Mouse (Mus musculus) embryonic facial prominence, embryonic 15.5 days (tissue): ENCODE data around the gene Smim9. TPM values are rescaled to one million over a fixed set of nuclear protein-coding genes. Genes with fewer than 3 reads are reported as not detected.
"Not testable (repeated sequence)": the region's sequence is repeated elsewhere in the genome, so short reads cannot be mapped to it uniquely, and the experiment has no call there.

Experiments used
- ATAC-seq: fragments of 200-750 bp; cut with Nextera tagmentation; 2 replicates; pipeline ENCODE4 v1.8.0; 2017; ENCODE audit warnings: low read depth, moderate TSS enrichment; ENCODE audit not compliant: insufficient number of reproducible peaks, low FRiP score, low TSS enrichment
- H3K27ac ChIP-seq: fragments of 300-500 bp; sonication (generic); replicated peaks from 2 replicates; pipeline ENCODE4 v1.5.1; 2015; ENCODE audit warnings: mild to moderate bottlenecking, inconsistent platforms
- H3K27me3 ChIP-seq: fragments of 300-500 bp; sonication (generic); 2 replicates; pipeline ENCODE4 v1.6.1; 2015; ENCODE audit warnings: inconsistent platforms
- H3K36me3 ChIP-seq: fragments of 300-500 bp; sonication (generic); 2 replicates; pipeline ENCODE4 v1.6.1; 2015; ENCODE audit warnings: mild to moderate bottlenecking, inconsistent platforms
- H3K4me1 ChIP-seq: fragments of 300-500 bp; sonication (generic); 2 replicates; pipeline ENCODE4 v1.6.1; 2015; ENCODE audit warnings: inconsistent platforms
- H3K4me2 ChIP-seq: fragments of 300-500 bp; sonication (generic); replicated peaks from 2 replicates; pipeline ENCODE4 v1.6.1; 2015; ENCODE audit warnings: mild to moderate bottlenecking, inconsistent platforms
- H3K4me3 ChIP-seq: fragments of 300-500 bp; sonication (generic); replicated peaks from 2 replicates; pipeline ENCODE4 v1.5.1; 2015; ENCODE audit warnings: mild to moderate bottlenecking, inconsistent platforms
- H3K9ac ChIP-seq: fragments of 300-500 bp; sonication (generic); 2 replicates; pipeline ENCODE4 v1.6.1; 2015; ENCODE audit warnings: inconsistent platforms
- H3K9me3 ChIP-seq: fragments of 300-500 bp; sonication (generic); replicated peaks from 2 replicates; pipeline ENCODE4 v1.6.1; 2016; ENCODE audit warnings: inconsistent platforms
- WGBS: fragments of 180-500 bp; shearing (Covaris S2); methylation state at CpG from one replicate; pipeline ENCODE4 v1.1.7; 2015; 5-methylcytosine and 5-hydroxymethylcytosine counted together
- polyA plus RNA-seq: library from polyadenylated mRNA; unstranded; fragments of >200 nt; fragmentation: Nextera tagmentation; extraction: Ambion mirVana; gene quantifications from 2 replicates; pipeline ENCODE4 v1.2.1, GENCODE M21; 2015

Smim9 gene
- not detected in 2 replicates for polyA plus RNA-seq

GRCm38 (mm10) chrX:75163670-75164069 lies at the start of gene Smim9:
Gene Smim9, minus strand, starts transcription at chrX:75163770.
- no peak within 1 kb of the TSS for H3K4me3 ChIP-seq
- no peaks in the 10 kb centered on the region for H3K9me3 ChIP-seq
- WGBS, result 42% methylated on average over 1 of the region's 1 CpGs
- no peak for ATAC-seq
- no peak within 1 kb of the TSS for H3K27ac ChIP-seq
- H3K27me3 ChIP-seq, result no peaks in the 10 kb centered on the region
- no peaks in the 10 kb centered on the region for H3K4me1 ChIP-seq
- H3K9ac ChIP-seq, result no peak within 1 kb of the TSS
- no peak within 1 kb of the TSS for H3K4me2 ChIP-seq
- no peaks in the 10 kb centered on the region for H3K36me3 ChIP-seq

GRCm38 (mm10) chrX:75155576-75156243 lies 7.9 kb downstream of the Smim9 start:
- H3K9ac ChIP-seq, result no peak overlapping the region
- H3K9me3 ChIP-seq, result no peaks in the 10 kb centered on the region
- H3K27me3 ChIP-seq, result no peaks in the 10 kb centered on the region
- H3K4me2 ChIP-seq, result peak overlapping the region; percentile 55
- ATAC-seq, result peak; percentile 72
- peak overlapping the region; percentile 44 for H3K4me3 ChIP-seq
- H3K27ac ChIP-seq, result no peak overlapping the region
- H3K4me1 ChIP-seq, result no peaks in the 10 kb centered on the region
- 24% methylated on average over 39 of the region's 49 CpGs for WGBS
- no peaks in the 10 kb centered on the region for H3K36me3 ChIP-seq

- ATAC-seq, result no peak
- Histone ChIP-seq H3K9ac (no peak overlapping the region), H3K4me3 (no peak overlapping the region), H3K27me3 (no peaks in the 10 kb centered on the region), H3K36me3 (no peaks in the 10 kb centered on the region), H3K9me3 (no peaks in the 10 kb centered on the region), H3K27ac (no peak overlapping the region), H3K4me1 (no peaks in the 10 kb centered on the region), H3K4me2 (no peak overlapping the region)
- WGBS, result 76% methylated on average over 1 of the region's 1 CpGs
Measured at GRCm38 (mm10) chrX:75152249-75152648, 11.3 kb downstream of the Smim9 start.

DNA sequence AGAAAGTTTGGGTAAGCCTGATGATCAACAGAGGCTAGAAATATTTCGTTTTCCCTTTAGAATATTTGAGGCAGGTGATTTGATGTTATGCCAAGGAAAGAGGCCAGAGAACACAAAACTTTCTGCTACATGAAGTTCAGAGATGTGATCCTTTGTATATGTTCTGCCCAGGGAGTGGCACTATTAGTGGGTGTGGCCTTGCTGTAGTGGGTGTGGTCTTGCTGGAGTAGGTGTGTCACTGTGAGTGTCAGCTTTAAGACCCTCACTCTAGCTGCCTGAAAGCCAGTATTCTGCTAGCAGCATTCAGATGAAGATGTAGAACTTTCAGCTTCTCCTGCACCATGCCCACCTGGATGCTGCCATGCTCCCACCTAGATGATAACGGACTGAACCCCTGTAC lies 13.3 kb downstream of the Smim9 start:
- H3K36me3 ChIP-seq, result no peaks in the 10 kb centered on the region
- no peaks in the 10 kb centered on the region for H3K27me3 ChIP-seq
- WGBS, result 79% methylated on average over 2 of the region's 2 CpGs
- no peak overlapping the region for H3K4me2 ChIP-seq
- no peak overlapping the region for H3K27ac ChIP-seq
- H3K4me1 ChIP-seq, result no peaks in the 10 kb centered on the region
- no peaks in the 10 kb centered on the region for H3K9me3 ChIP-seq
- H3K4me3 ChIP-seq, result no peak overlapping the region
- ATAC-seq, result no peak
- no peak overlapping the region for H3K9ac ChIP-seq

DNA sequence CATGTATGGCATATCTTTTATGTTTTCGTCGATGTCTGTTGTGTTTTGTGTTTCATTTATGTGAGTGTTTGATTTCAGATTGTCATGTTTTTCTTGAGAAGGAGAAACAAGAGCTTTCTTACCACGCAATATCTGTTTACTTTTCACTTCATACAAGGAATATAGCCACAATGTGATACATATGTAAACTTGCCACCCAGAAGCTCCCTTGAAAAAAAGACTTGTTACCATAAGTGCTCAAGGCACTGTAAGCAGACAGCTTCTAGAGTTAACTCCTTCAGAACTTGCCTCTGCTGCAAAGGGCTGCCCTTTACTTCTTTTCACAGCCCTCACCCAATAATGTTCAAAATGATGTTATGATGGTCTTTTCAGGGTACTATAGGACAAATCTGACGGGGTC lies 15.2 kb downstream of the Smim9 start:
- Histone ChIP-seq H3K36me3 (no peaks in the 10 kb centered on the region), H3K9me3 (no peaks in the 10 kb centered on the region), H3K27ac (no peak overlapping the region), H3K4me1 (no peaks in the 10 kb centered on the region), H3K27me3 (no peaks in the 10 kb centered on the region), H3K4me2 (no peak overlapping the region), H3K9ac (no peak overlapping the region), H3K4me3 (no peak overlapping the region)
- no peak for ATAC-seq
- 61% methylated on average over 4 of the region's 4 CpGs for WGBS

- not testable (repeated sequence) for H3K27ac ChIP-seq, ATAC-seq, H3K4me1 ChIP-seq, H3K27me3 ChIP-seq, H3K36me3 ChIP-seq, H3K9me3 ChIP-seq, H3K9ac ChIP-seq
- peak overlapping the region; percentile 37 for H3K4me3 ChIP-seq
- peak overlapping the region; percentile 59 for H3K4me2 ChIP-seq
- WGBS, result 14% methylated on average over 20 of the region's 42 CpGs
Measured at GRCm38 (mm10) chrX:75143124-75143555, 20.4 kb downstream of the Smim9 start.

- H3K27ac ChIP-seq, result no peak overlapping the region
- H3K4me1 ChIP-seq, result no peaks in the 10 kb centered on the region
- no peaks in the 10 kb centered on the region for H3K9me3 ChIP-seq
- no peak overlapping the region for H3K4me2 ChIP-seq
- 94% methylated on average over 2 of the region's 2 CpGs for WGBS
- no peaks in the 10 kb centered on the region for H3K36me3 ChIP-seq
- no peak overlapping the region for H3K9ac ChIP-seq
- H3K4me3 ChIP-seq, result no peak overlapping the region
- H3K27me3 ChIP-seq, result no peaks in the 10 kb centered on the region
- no peak for ATAC-seq
Measured at GRCm38 (mm10) chrX:75138182-75138581, 25.4 kb downstream of the Smim9 start.

GRCm38 (mm10) chrX:75137729-75138128 lies 25.8 kb downstream of the Smim9 start:
- Histone ChIP-seq H3K4me2 (no peak overlapping the region), H3K4me1 (no peaks in the 10 kb centered on the region), H3K9ac (no peak overlapping the region), H3K27me3 (no peaks in the 10 kb centered on the region), H3K9me3 (no peaks in the 10 kb centered on the region), H3K36me3 (no peaks in the 10 kb centered on the region), H3K27ac (no peak overlapping the region), H3K4me3 (no peak overlapping the region)
- 68% methylated on average over 2 of the region's 2 CpGs for WGBS
- no peak for ATAC-seq

DNA sequence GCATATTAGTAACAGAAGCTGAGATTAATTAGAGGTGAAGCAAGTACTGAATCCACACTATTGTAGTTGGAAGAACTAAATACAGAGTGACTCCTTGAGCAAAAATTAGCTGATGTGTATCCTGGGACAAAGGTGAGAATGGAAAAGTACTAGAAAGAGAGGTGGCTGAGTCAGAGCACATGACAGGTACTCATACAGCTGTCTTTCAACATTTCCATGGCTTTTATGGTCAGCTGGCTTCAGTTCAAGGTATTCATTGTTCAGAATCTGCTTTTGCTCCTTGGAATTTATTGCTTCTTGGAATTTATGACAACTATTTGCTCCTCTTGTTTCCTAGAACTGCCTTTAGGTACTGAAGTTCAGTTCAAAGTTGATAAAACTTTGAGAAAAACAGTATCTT lies 26.6 kb downstream of the Smim9 start:
- no peak overlapping the region for H3K4me3 ChIP-seq
- no peak overlapping the region for H3K4me2 ChIP-seq
- H3K36me3 ChIP-seq, result no peaks in the 10 kb centered on the region
- H3K27me3 ChIP-seq, result no peaks in the 10 kb centered on the region
- no peak overlapping the region for H3K9ac ChIP-seq
- H3K9me3 ChIP-seq, result no peaks in the 10 kb centered on the region
- no peak for ATAC-seq
- H3K27ac ChIP-seq, result no peak overlapping the region
- H3K4me1 ChIP-seq, result no peaks in the 10 kb centered on the region

- Histone ChIP-seq H3K4me2 (peak within 1 kb of the TSS; percentile 45), H3K27ac (peak within 1 kb of the TSS; percentile 71), H3K36me3 (no peaks in the 10 kb centered on the region), H3K27me3 (no peaks in the 10 kb centered on the region), H3K4me3 (peak within 1 kb of the TSS; percentile 53), H3K9me3 (no peaks in the 10 kb centered on the region), H3K9ac (peak within 1 kb of the TSS; percentile 41), H3K4me1 (no peaks in the 10 kb centered on the region)
- WGBS, result 15% methylated on average over 36 of the region's 36 CpGs
- peak; percentile 96 for ATAC-seq
Measured at GRCm38 (mm10) chrX:75130467-75131160, 33.0 kb downstream of the Smim9 start, which contains the start of gene Mpp1. Gene Mpp1, minus strand, starts transcription at chrX:75131016.

DNA sequence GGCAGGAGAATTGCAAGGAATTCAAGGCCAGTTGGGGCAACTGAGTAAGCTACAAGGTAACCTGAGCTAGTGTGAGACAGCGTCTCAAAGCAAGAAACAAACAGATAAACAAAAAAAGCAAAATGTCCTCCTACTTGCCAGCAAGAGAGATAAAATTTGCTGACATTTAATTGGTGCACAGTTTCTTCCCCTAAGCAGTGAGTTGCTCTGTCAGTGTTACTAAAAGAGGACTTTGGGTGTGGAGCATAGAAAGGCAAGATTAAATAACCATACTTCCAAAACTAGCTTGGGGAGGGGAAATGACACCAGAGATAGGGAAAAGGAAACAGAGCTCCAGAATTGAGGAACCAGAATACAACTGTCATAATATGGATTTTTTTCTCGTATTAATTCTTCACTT lies 34.1 kb downstream of the Smim9 start:
- Histone ChIP-seq H3K9me3 (no peaks in the 10 kb centered on the region), H3K27ac (no peak overlapping the region), H3K4me2 (no peak overlapping the region), H3K4me3 (no peak overlapping the region), H3K36me3 (peaks cover 4% of the 10 kb centered on the region; the same call in 1 of the 2 replicates), H3K9ac (no peak overlapping the region), H3K4me1 (no peaks in the 10 kb centered on the region), H3K27me3 (no peaks in the 10 kb centered on the region)
- ATAC-seq, result no peak
- 76% methylated on average over 2 of the region's 2 CpGs for WGBS
